Mouse (Mus musculus): ENCODE results near the gene Eef2kmt. TPM values are rescaled to one million over a fixed set of nuclear protein-coding genes. Genes with fewer than 3 reads are reported as not detected.

Eef2kmt gene
- polyA plus RNA-seq, 1 experiment from 2014 or later = 21.7 TPM

DNA sequence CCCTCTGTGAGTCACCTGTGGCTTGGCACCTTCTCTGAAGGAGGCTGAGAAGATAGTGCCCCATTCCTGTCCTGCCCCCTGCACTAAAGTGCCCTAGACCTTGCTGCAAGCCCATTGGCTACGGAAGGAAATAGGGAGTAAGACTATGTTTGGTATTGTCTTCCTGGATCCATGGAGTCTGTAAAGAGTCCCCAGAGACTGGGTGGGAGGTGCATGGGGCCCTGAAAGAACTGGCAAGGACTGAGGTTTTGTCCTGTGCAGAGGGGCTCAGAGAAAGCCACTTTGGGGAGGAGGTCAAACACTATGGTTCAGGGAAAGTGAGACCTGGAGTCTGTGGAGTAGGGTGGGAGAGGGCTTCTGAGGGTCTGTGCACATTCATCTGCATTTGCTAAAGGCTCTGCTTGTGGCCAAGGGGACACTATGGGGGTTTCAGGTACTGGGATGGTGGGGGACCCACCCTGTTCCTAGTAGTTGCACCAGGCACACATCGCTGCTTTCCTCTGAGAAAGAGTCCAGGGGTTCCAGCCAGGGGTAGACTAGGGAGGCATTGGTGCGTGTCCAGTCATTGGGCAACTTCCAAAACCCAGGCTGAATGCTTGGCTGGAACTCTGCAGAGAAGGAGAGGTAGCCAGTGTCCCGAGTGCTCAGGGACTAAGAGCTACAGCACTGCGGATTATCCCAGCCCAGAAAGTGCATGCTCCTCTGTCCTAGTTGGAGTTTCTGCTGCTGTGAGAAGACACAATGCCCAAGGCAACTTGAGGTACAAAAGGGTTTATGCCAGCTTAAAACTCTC is 38.2 kb downstream of the Eef2kmt start:
- H3K9ac ChIP-seq = no peak overlapping the region
- no peaks in the 10 kb centered on the region for H3K4me1 ChIP-seq
- no peak for ATAC-seq (ENCODE audit: low FRiP score, low read depth)
- no peaks in the 10 kb centered on the region for H3K36me3 ChIP-seq
- H3K27ac ChIP-seq = no peak overlapping the region
- WGBS = 71% methylated on average over 5 of the region's 5 CpGs
- no peak overlapping the region for H3K4me3 ChIP-seq
- H3K9me3 ChIP-seq = no peaks in the 10 kb centered on the region
- no peak overlapping the region for H3K4me2 ChIP-seq (replicated peaks)
- H3K27me3 ChIP-seq = no peaks in the 10 kb centered on the region; the same call in 1 of the 2 replicates

DNA sequence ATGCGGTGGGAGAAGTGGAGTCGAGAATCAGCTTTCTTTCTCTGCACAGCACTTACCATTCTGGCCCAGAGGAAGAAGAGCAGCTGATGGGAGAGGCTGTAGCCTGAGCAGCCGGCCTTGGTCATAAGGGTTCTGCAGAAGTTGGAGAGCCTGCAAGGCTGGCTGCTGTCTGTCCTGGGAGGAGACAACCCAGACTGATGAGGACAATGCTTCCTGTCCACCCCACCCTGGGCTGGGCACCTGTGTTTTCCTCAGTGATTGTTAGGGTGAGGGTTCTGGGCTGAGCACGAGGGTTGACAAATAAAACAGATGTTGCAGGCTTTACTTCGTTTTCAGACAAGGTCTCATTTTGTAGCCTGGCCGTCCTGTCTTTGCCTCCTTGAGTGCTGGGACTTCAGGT is 39.1 kb downstream of the Eef2kmt start:
- H3K27me3 ChIP-seq = no peaks in the 10 kb centered on the region; the same call in 1 of the 2 replicates
- no peak overlapping the region for H3K4me2 ChIP-seq (replicated peaks)
- no peaks in the 10 kb centered on the region for H3K4me1 ChIP-seq
- no peak overlapping the region for H3K27ac ChIP-seq
- H3K9ac ChIP-seq = no peak overlapping the region
- ATAC-seq (ENCODE audit: low FRiP score, low read depth) = no peak
- H3K4me3 ChIP-seq = no peak overlapping the region
- H3K9me3 ChIP-seq = no peaks in the 10 kb centered on the region
- no peaks in the 10 kb centered on the region for H3K36me3 ChIP-seq
- 57% methylated on average over 6 of the region's 6 CpGs for WGBS

DNA sequence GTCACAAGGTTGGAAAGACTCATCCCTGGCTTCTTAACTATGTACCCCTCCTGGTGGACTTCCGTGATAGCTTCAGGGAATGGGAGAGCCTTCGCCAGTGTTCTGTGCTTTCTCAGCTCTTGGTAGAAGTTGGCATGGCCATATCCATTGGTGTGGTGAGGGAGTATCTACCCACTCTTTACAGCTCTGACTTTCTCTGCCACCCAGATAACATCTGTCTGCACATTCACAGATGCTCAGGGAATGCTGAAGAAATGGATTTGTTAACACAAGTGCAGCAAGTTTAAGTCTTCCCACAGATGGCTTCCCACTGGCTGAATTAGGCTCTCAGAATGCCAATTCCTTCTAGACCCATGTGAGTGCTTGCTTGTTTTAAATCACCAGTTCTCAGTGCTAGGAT is 41.7 kb downstream of the Eef2kmt start:
- H3K36me3 ChIP-seq = no peaks in the 10 kb centered on the region
- no peak overlapping the region for H3K27ac ChIP-seq
- H3K9ac ChIP-seq = no peak overlapping the region
- 92% methylated on average over 2 of the region's 2 CpGs for WGBS
- H3K9me3 ChIP-seq = no peaks in the 10 kb centered on the region
- no peaks in the 10 kb centered on the region for H3K4me1 ChIP-seq
- no peak overlapping the region for H3K4me2 ChIP-seq (replicated peaks)
- H3K4me3 ChIP-seq = no peak overlapping the region
- no peaks in the 10 kb centered on the region for H3K27me3 ChIP-seq
- no peak for ATAC-seq (ENCODE audit: low FRiP score, low read depth)

DNA sequence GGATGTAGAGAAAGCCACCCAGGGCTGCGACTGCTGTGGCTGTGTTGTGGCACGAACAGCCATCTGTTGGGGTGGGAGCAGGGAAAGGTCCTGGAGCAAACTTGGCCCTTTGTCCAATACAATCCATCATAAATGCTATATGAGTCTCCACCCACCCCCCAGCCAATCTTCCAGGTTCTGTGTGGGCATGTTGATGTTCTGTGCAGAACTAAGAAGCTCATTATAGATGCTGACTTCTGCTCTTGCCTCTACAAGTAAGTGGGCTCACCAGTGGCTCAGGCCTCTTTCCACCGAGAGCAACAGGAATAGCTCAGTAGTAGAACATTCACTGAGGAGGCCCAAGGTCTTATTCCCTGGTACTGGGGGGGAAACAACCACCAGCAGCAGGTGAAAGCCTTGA is 43.6 kb downstream of the Eef2kmt start:
- H3K9me3 ChIP-seq = no peaks in the 10 kb centered on the region
- WGBS = 73% methylated on average over 3 of the region's 3 CpGs
- no peaks in the 10 kb centered on the region for H3K4me1 ChIP-seq

DNA sequence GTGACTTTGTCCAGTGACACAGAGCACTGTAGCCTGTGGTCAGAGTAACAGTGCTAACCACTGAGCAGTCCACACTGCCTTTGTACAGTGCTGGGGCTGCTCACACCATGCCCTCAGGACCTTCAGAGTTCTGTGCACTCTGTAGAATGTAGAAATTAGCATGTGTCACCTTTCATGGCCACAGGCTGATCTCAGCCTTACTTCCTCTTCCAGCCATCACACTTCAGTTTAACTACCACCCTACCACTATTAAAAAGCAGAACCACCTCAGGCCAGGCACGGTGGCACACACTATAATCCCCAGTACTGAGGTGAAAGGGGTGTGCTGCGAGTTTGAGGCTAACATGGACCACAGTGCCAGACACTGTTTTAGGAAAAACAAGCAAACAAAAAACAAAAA is 45.4 kb downstream of the Eef2kmt start:
- Histone ChIP-seq H3K36me3 (no peaks in the 10 kb centered on the region), H3K4me1 (no peaks in the 10 kb centered on the region), H3K4me3 (no peak overlapping the region), H3K9ac (no peak overlapping the region), H3K27ac (no peak overlapping the region), H3K27me3 (0 out of 2 replicates have a peak, but pooled peaks cover 5% of the 10 kb centered on the region), H3K9me3 (no peaks in the 10 kb centered on the region), H3K4me2 (replicated peaks) (no peak overlapping the region)
- no peak for ATAC-seq (ENCODE audit: low FRiP score, low read depth)
- 55% methylated on average over 2 of the region's 2 CpGs for whole genome bisulfite sequencing

More for the DNA sequence above, 43.6 kb downstream of the Eef2kmt start:
- Histone ChIP-seq H3K27me3 (no peaks in the 10 kb centered on the region), H3K9ac (no peak overlapping the region), H3K27ac (no peak overlapping the region), H3K4me3 (no peak overlapping the region), H3K36me3 (no peaks in the 10 kb centered on the region), H3K4me2 (replicated peaks) (no peak overlapping the region)
- ATAC-seq (ENCODE audit: low FRiP score, low read depth) = no peak

DNA sequence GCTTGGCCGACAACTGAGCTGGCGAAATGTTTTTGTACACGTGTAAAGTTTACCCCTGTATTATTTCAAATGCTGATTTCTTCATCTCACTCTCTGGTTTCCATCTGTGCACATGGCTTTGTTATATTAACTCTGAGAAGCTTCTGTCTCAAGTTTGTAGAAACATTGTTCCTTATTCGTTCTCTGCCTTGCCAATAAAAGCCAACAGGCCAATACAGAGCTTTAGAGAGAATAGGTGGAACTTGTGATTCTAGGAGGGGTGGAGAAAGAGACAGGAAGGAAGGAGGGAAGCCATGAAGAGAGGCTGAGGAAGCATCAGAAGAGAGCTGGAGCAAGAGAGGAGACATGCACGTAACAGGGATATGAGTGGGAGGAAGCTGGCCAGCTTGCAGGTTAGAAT is 49.7 kb downstream of the Eef2kmt start:
- WGBS = 69% methylated on average over 5 of the region's 5 CpGs
- Histone ChIP-seq H3K9ac (no peak overlapping the region), H3K9me3 (no peaks in the 10 kb centered on the region), H3K4me1 (peaks cover 6% of the 10 kb centered on the region), H3K27ac (no peak overlapping the region), H3K36me3 (no peaks in the 10 kb centered on the region), H3K27me3 (peaks cover 13% of the 10 kb centered on the region), H3K4me3 (no peak overlapping the region), H3K4me2 (replicated peaks) (no peak overlapping the region)
- no peak for ATAC-seq (ENCODE audit: low FRiP score, low read depth)

DNA sequence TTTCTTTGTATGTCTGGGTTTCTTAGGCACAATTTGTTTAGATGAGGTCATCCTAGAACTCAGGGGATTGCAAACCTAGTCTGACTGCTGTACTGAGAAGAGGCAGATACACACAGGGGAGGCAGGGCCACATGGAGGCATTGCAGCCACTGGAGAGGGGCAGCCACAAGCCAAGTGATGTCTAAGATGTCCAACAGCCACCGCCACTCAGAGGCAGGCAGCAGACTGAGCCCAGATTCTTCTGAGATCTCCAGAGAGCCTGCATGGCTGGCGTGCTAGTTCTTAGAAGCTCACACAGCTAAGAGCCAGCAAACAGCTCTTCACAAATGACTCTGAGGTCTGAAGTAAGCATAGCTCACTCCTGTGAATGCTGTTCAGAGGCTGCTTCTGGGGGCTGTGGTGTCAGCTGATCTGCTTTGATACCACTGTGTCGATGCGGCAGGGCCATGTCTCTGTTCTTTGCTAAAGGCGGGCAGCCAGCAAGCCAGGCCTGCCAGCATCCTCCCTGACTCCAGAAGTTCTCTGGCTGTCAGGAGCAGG is 50.3 kb downstream of the Eef2kmt start:
- Histone ChIP-seq H3K9me3 (no peaks in the 10 kb centered on the region), H3K9ac (no peak overlapping the region), H3K36me3 (no peaks in the 10 kb centered on the region), H3K27me3 (peaks cover 13% of the 10 kb centered on the region), H3K27ac (no peak overlapping the region), H3K4me3 (no peak overlapping the region), H3K4me2 (replicated peaks) (no peak overlapping the region), H3K4me1 (peaks cover 6% of the 10 kb centered on the region)
- no peak for ATAC-seq (ENCODE audit: low FRiP score, low read depth)
- 84% methylated on average over 5 of the region's 5 CpGs for WGBS

DNA sequence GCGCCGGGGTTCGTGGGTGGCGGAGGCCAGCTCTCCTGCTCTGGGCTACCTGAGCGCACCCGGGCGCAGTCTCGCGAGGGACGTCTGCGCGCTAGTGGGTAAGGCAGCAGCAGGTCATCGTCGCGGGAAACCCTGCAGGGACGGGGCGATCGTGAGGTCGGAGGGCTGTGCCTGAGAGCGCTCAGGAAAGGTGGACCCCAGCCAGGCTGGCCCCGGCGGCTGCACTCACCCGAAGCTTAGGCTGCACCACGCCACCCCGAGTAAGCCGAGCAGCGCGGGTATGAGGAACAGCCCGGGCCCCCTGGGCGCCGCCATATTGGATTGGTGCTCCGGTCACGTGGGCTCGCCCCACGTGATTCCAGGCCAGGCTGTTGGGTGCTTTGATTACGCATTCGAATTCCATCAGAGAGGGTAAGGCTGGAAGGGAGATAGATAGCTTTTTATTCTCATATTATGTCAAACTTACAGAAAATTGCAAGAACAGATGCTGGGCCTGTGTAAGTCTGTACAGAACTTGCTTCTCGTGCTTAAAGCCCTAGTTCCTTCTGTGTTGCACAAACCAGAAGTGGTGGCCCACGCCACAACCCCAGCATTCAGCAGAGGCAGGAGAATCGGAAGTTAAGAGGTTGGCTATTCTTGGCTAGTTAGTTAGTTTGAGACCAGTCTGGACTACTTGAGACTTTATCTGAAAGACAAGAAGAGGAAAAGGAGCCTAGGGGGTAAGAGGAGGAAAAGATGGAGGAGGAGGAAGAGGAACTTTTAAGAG is 51.9 kb downstream of the Eef2kmt start, which contains the start of gene Nagpa:
Gene Nagpa, minus strand, starts transcription at position 345 of the 766 bp plus-strand sequence.
- peak within 1 kb of the TSS; percentile 72 for H3K9ac ChIP-seq
- peak; percentile 90 for ATAC-seq (ENCODE audit: low FRiP score, low read depth)
- WGBS = 4% methylated on average over 40 of the region's 40 CpGs

DNA sequence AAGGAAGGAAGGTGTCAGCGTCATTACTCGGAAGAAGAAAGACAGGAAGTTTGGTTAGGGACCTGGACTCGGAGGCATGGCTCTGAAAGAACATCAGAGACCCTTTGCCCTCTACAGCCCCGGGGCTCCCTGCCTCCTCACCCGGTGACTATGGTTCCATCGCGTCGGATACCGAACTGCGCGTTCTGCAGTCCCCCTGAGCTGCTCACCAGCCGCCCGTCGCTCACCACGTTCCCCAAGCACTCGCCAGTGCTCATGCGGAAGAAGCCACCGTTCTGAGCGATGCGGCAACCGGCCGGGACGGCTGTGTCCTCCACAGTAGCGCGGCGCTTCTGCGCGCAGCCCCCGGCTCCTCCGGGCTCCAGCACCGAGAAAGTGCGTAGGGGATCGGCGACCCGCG is 52.6 kb downstream of the Eef2kmt start:
- H3K27me3 ChIP-seq = peaks cover 13% of the 10 kb centered on the region
- 2% methylated on average over 36 of the region's 36 CpGs for WGBS
- H3K9ac ChIP-seq = peak overlapping the region; percentile 72
- peaks cover 6% of the 10 kb centered on the region for H3K4me1 ChIP-seq
- peak overlapping the region; percentile 85 for H3K4me3 ChIP-seq
- peak overlapping the region; percentile 97 for H3K4me2 ChIP-seq (replicated peaks)
- ATAC-seq (ENCODE audit: low FRiP score, low read depth) = peak; percentile 9; the same call in 1 of the 2 replicates
- H3K9me3 ChIP-seq = no peaks in the 10 kb centered on the region
- peaks cover 7% of the 10 kb centered on the region for H3K36me3 ChIP-seq
- H3K27ac ChIP-seq = no peak overlapping the region

More for the DNA sequence above, 51.9 kb downstream of the Eef2kmt start, which contains the start of gene Nagpa:
- Histone ChIP-seq H3K27ac (no peak within 1 kb of the TSS), H3K9me3 (no peaks in the 10 kb centered on the region), H3K27me3 (peaks cover 13% of the 10 kb centered on the region), H3K4me2 (replicated peaks) (peak within 1 kb of the TSS; percentile 97), H3K4me1 (peaks cover 6% of the 10 kb centered on the region), H3K4me3 (peak within 1 kb of the TSS; percentile 85), H3K36me3 (peaks cover 1% of the 10 kb centered on the region; the same call in 1 of the 2 replicates)

DNA sequence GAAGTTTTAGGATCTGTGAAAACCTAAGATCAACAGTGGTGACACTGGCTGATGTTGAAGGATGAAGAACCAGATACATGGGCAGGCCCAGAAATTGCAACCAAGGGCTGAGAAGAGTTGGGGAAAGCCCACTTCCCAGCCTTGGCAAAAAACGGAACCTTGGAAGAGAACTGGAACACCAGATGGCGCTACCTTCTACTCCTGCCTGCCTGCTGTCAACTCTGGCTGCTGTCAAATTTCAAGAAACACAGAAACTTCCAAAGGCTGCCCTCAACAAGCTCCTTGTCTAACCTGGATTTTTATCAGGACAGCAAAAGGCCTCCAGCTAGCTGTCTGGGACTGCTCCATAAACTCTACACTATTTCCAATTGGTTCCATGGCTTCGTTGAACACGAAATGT is 53.1 kb downstream of the Eef2kmt start:
- Histone ChIP-seq H3K27ac (no peak overlapping the region), H3K9ac (no peak overlapping the region), H3K4me1 (peaks cover 6% of the 10 kb centered on the region), H3K27me3 (peaks cover 13% of the 10 kb centered on the region), H3K4me2 (replicated peaks) (peak overlapping the region; percentile 97), H3K4me3 (peak overlapping the region; percentile 85), H3K36me3 (peaks cover 7% of the 10 kb centered on the region), H3K9me3 (no peaks in the 10 kb centered on the region)
- ATAC-seq (ENCODE audit: low FRiP score, low read depth) = no peak
- 11% methylated on average over 4 of the region's 4 CpGs for WGBS

DNA sequence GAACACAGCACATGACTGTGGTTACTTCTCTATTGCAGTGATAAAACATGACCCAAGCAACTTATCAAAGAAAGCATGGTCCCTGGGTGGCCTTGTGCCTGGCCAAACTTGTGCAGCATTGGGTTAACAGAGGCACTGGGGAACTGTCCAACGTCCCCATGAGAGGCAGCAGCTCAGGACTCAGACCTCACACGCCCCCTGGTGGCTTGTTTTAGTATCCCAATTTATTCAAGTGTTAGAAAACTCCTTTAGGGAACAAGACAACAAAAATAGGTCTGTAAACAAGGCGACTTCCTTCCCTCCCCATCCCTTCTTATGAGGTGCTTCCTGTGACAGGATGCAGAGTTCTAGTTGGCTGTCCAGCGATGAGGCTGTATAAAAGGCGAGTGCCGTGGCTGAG is 60.7 kb downstream of the Eef2kmt start:
- Histone ChIP-seq H3K9ac (no peak overlapping the region), H3K4me1 (no peaks in the 10 kb centered on the region), H3K4me3 (no peak overlapping the region), H3K27ac (no peak overlapping the region), H3K4me2 (replicated peaks) (no peak overlapping the region), H3K27me3 (no peaks in the 10 kb centered on the region), H3K36me3 (peaks cover 7% of the 10 kb centered on the region), H3K9me3 (no peaks in the 10 kb centered on the region)
- ATAC-seq (ENCODE audit: low FRiP score, low read depth) = no peak
- 30% methylated on average over 6 of the region's 6 CpGs for WGBS
